Mouse (Mus musculus): ENCODE measurements at regions not wholly inside any gene's neighbourhood (a gene's known extent, or its start where the extent isn't known, plus 50 kb on each side); places are given as distances from the start of the nearest gene placed in this dataset.

DNA sequence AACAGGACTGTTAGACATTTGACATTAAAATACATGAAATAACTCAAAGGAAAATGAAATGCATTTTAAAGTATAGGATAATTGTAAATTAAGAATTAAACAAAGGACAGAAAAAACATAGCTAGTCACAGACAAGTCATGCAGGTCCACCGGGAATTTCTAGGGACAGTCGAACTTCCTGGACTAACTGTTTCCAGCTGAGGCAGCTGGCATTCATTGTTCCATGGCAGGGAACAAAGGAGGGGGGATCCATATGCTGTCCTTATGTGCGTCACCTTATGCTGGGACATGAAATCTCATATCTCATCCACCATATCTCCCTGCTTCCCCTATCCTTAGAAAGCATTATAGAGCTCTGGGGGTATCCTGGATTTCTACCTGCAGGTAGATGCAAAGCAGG lies 59.7 kb downstream of the Dkk1 start:
- TF ChIP-seq CTCF (IDR thresholded peaks at IDR 0.05) (no peak), EP300 (IDR thresholded peaks at IDR 0.05) (no peak)

All from lung, postnatal 0 days (tissue).